Mouse (Mus musculus) bone marrow macrophage, adult 2 months (primary cell): ENCODE measurements around the gene Zfp385a.

Experiments
- CTCF ChIP-seq: IDR thresholded peaks from 2 replicates; pipeline ENCODE4 v1.5.1; 2012; ENCODE audit warnings: low read depth, mild to moderate bottlenecking, low read length, moderate library complexity
- POLR2A ChIP-seq: IDR thresholded peaks from 2 replicates; pipeline ENCODE4 v1.6.1; 2012; ENCODE audit warnings: mild to moderate bottlenecking, low read depth, low read length, borderline replicate concordance

DNA sequence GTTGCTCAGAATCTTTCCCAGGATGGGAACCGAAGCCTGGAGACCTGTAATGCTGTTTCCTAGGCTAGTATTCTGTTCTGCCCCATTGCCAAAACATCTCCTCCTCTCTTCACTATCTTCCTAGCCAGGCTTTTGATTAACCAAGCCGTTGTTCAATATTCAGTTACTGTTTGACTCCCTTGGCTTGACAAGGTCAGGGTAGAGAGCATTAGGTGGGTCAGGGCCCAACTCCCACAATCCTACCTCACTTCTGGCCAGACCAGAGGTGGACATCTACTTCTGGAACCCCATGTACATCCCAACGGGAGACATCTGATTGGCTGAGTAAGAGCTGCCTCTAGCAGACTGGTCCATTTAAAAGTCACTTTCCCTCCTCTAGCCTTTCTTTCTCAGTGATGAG is 23.1 kb upstream of the Zfp385a start:
- no peak for TF ChIP-seq POLR2A
- no peak for TF ChIP-seq CTCF
